Mouse (Mus musculus) gastrocnemius, postnatal 14 days (tissue): ENCODE results near the gene Fam187b. TPM values are rescaled to one million over a fixed set of nuclear protein-coding genes. Genes with fewer than 3 reads are reported as not detected.
A peak's percentile ranks its signal among the peaks of the same experiment; 100 is the strongest.
"Not testable (repeated sequence)": the region's sequence is repeated elsewhere in the genome, so short reads cannot be mapped to it uniquely, and the experiment has no call there.

Experiments
- DNase-seq: peaks from one replicate; pipeline ENCODE4 v3.0.0; 2021; ENCODE audit warnings: mixed read lengths
- intact Hi-C: fragments of 180-260 bp; cut with DNase I; formaldehyde crosslinking; loops from one replicate; pipeline ENCODE4 v1.15.1; 2025; ENCODE audit warnings: low total_unique reads
- long read RNA-seq, 2 experiments: library from polyadenylated mRNA; stranded (forward); transcript quantifications; one replicate each; pipeline ENCODE4 v2.0.0; 2021
- total RNA-seq, 2 experiments: library from RNA; stranded (reverse); gene quantifications; 2 replicates each; pipeline ENCODE4 v1.2.3; 2021

The Fam187b gene
- total RNA-seq: under 1 TPM in 1 of 2 experiments, not detected in 1; 0.23 TPM
- long read RNA-seq, experiment 1, partial matches to known transcripts: 0 of 1 reads
- long read RNA-seq, experiment 1, other reads (novel, unspliced or antisense): 0 of 1 reads
- long read RNA-seq, experiment 2, partial matches to known transcripts: 0 of 1 reads
- long read RNA-seq, experiment 2, other reads (novel, unspliced or antisense): 0 of 1 reads

DNA sequence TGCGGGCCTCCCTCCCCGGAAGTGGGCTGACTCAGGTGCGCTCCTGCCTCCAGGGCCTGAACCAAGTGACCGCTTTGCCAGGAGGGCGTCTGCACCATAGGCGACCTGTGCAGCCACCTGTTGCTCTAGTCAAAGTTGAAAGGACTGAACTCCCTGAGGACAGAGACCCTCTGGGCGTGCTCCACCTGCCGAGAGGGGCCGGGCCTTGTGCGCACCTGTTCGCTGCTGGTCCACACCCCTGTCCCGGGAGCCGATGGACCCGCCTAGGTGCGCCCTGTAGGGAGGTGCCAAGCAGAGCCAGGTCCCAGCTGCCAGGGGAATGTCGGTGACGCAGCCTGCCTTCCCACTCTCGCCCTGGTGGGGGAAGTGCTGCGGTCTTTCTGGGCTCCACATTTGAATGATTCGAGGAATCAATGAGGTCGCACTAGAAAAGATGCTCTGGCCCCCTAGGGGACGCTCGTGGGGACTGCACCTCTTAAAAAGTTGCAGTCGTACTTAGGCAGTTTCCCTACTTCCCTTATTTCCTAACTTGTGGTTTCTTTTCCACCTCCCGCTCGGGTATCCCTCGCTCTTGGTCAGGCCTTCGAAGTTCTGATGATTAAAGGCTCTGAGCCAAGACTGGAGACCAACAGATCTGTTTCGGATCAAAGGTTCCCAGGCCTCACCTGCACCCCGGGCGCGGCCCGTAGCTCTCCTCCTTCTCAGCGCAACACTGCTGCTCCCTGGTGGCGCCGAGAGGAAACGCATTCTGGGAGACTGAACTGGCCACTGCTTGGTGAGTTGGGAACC lies at the start of gene Fam187b:
Gene Fam187b (plus strand): TSS at position 290 of the 789 bp plus-strand sequence.
- DNase-seq: peak; percentile 87
- intact Hi-C loops: loop anchor here (10.0 kb wide), 1 partner anchor 99 kb away; no protein-coding TSS in a partner anchor

DNA sequence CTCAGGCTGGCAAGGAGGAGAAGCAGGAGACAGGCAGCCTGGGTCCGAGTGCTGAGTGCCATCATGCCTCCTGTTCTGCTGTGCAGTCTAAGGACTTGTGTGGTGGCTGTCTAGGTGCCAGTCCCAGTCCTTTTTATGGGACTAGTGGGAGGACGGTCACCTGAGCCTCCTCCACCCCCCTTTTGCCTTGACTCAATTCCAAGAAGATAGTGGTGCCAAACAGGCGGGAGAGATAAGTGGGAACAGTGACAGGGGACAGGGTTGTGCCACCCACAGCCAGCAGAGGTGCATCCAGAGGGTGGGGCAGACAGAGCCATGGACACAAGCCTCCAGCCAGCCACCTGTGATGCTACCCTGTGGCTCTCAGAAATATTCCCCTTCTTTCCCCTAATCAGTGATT lies 49.5 kb upstream of the Fam187b start:
- DNase-seq: no peak
- intact Hi-C loops: no loop called here

DNA sequence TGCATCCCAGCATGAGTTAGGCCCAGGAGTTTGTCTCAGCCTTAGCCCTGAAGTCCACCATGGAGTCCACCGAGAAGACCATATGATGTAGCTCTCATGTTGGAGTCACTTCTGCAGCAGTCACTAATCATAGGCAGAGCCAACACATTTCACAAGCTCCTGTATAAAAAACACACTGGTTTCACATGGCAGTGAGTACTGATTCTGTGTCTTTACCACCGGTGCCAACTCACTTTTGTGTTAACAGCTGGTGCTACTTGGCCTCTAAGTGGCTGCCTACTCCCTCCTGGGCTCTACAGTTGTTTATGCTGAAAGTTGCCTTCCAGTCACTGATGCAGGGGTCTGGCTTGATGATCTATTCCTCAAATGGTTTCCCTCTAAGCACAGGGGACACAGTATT lies 49.0 kb upstream of the Fam187b start, which contains the start of gene Hamp2:
Gene Hamp2 (minus strand): TSS at position 101 of the 400 bp plus-strand sequence.
- intact Hi-C loops, DNase-seq: not testable (repeated sequence)

- intact Hi-C loops, DNase-seq: not testable (repeated sequence)
These were observed 38.0 kb upstream of the Fam187b start for GRCm38 (mm10) chr7:30935422-30936099.

- intact Hi-C loops: not testable (repeated sequence)
These were observed 33.5 kb upstream of the Fam187b start for GRCm38 (mm10) chr7:30940070-30940469.

DNA sequence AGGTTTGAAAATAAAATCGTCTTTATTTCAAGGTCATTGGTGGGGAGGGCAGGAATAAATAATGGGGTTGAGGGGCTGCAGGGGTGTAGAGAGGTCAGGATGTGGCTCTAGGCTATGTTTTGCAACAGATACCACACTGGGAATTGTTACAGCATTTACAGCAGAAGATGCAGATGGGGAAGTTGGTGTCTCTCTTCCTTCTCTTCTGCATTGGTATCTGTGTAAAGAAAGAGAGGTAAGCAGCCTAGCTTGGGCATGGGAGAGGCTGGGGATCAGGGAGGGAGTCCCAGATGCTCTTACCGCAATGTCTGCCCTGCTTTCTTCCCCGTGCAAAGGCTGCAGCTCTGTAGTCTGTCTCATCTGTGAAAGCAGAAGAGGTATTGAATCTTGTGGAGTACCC lies 31.2 kb upstream of the Fam187b start:
- DNase-seq, intact Hi-C loops: not testable (repeated sequence)

More at GRCm38 (mm10) chr7:30940070-30940469, 33.5 kb upstream of the Fam187b start:
- not testable (repeated sequence) for DNase-seq

- intact Hi-C loops: no loop called here
- DNase-seq: no peak
These were observed 29.5 kb upstream of the Fam187b start, which contains the start of gene Hamp for GRCm38 (mm10) chr7:30943909-30944635. Gene Hamp (minus strand): TSS chr7:30944032.

DNA sequence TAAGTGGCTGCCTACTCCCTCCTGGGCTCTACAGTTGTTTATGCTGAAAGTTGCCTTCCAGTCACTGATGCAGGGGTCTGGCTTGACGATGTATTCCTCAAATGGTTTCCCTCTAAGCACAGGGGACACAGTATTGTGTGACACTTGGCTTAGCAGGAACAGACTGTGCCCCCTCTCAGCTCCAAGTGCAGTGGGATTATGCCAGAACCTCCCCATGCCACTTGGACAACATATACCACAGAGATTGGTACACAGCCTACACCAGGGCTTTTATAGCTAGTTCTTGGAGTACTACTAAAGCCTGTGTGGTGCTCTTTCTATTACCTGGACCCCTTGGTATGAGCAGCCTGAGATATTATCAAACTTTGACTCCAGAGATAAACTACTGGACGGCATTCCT lies 28.9 kb upstream of the Fam187b start:
- intact Hi-C loops, DNase-seq: not testable (repeated sequence)

- intact Hi-C loops, DNase-seq: not testable (repeated sequence)
These were observed 28.1 kb upstream of the Fam187b start for GRCm38 (mm10) chr7:30945466-30945865.

GRCm38 (mm10) chr7:30945876-30946275 lies 27.7 kb upstream of the Fam187b start:
- intact Hi-C loops: no loop called here
- DNase-seq: no peak

GRCm38 (mm10) chr7:30949902-30950301 lies 23.7 kb upstream of the Fam187b start:
- DNase-seq, intact Hi-C loops: not testable (repeated sequence)

DNA sequence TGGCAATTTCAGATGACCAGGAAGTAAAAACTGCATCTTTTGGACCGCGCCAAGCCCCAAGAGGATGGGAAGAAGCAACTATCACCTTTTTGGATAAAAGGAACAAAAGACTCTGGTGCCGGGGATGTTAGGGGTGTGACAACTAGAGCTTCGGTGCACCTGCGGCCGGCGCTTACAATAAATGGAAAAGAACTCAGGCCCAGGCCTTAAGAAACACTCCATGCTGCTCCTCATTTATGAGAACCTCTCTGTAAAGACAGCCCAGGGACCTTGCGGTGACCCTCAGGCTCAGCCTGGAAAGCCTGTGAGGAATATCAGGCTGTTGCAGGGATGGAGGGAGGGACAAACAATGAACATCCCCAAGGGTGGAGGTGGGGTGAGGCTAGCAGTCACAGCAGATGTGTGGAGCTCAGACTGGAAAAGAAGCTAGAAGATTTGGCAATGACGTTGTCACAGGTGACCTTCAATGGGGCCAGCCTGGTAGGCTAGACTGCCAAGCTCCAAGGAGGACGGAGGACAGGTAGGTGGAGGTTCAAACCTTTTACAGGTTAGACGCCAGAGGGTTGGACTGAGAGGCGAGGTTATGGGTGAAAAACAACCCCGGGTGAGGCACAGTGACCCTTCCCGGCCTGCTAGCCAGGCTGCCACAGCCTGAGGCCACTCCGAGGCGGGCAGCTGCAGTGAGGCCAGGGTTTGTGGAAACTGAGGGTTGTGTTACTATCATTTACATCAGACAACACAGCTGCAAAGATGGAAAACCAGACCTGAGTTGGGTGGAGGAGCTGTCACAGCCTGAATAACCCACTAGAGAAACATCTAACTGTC lies 20.9 kb upstream of the Fam187b start:
- intact Hi-C loops: no loop called here
- DNase-seq: no peak

DNA sequence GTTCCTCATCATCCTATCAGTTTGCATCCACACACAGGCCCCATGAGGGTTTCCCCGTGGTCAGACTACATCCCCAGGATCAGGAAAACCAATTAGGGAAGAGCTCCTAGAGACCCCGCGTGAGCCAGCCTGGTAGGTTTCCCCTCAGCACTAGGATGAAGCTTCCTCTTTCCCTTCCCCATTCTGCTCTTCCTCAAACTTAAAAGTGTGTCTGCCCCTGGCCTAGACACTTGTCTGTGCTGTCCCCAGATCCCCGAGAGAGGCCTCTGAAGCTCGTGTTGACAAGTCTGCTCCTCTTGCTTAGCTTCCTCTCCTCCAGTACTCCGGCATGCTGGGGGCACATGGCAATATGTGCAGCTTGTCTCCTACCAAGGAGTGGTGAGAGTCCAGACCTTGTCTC lies 20.1 kb upstream of the Fam187b start:
- intact Hi-C loops: no loop called here
- no peak for DNase-seq

DNA sequence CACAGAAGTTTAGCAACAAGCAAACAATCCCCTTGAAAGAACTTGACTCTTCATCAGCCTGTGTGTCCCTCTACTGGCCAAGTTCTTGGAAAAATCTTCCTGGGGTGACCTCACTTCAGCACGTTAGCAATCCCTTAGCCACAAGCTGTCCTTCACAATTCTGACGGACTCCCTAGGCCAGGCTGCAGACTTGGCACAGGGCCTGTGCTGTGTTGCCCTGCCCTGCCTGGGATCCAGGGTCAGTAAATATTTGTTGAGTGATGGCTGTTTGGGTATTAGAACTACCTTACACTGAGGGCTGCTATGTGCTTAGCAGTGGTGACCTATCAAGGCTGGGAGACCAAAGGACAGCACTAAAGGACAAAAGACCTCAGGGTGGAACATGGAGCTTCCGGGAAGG lies 19.6 kb upstream of the Fam187b start:
- intact Hi-C loops: no loop called here
- no peak for DNase-seq

DNA sequence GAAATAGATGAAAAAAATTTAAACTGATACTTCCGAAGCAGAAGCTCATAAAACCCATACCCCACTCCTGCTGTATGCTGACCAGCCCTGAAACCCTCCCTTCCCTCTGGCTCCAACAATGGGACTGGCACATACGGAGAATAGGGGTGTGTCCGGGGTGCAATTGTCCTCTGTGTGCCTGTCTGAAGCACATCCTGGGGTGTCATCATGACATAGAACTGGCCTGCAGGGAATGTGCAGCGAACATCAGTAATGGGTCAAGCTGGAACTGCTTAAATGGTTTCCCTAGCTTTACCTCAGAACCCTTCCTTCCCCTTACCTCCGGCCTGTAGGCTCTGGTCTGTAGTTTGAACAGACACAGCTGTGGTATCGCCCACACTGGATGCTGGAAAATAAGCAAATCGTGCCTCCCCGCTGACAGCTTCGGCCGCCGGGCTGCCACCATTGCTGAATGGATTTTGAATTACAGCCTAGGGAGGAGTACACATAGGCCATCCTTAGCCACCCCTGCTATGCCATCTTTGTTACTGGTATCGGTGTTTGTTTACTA lies 18.5 kb upstream of the Fam187b start:
- no peak for DNase-seq
- intact Hi-C loops: no loop called here

DNA sequence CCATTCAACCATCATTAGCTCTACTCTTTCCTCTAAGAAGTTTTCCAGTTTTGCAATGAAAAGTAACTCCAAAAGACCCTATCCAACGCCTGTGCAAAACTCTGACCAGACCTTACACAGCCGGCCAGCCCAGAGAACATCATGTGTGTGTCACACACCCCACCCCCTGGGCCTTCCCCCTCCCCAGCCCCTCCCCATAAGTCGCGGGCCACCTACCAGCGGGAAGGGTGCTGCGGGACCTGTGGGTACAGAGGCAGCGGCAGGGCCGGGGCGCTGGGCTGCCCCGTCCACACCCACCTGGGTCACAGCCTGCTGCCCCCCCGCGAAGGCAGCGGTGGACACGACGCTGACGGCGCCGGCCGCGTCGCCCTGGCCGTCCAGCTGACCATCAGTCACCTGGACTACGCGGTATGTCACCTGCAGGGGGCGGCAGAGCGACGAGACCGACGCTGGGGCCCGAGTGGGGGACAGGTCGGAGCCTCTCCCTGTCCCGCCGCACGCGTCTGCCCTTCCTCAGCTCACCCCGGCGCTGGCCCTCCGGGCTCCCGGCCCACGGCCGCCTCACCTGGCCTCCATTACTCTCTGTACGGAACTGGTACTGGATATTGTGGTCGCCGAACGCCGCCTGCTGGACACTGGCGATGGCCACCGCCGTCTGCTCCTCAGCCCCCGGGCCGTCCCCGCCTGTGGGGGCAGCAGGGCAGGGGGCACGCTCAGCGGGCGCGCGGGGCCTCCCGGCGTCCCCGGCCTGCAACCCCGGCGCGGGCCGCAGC lies 17.8 kb upstream of the Fam187b start:
- DNase-seq: peak; percentile 91
- intact Hi-C loops: no loop called here

DNA sequence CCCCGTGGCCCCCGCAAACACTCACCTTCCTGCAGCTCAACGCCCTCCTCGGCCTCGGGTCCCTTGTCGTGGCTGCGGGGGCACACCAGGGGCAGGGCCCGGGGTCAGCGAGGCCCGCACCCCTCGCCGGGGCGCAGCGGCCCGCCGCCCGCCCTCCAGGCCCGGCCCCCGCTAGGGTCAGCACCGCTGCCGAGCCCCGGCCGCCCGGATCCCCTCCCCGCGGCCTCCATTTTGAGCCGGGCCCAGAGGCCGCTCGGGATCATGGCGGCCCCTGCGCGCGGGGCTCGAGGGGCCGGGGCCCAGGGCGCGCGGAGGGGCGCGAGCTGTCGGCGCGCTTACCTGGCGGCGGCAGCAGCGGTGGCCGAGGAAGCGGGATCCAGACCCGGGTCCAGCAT lies 17.2 kb upstream of the Fam187b start:
- intact Hi-C loops: no loop called here
- peak; percentile 53 for DNase-seq
